Mouse (Mus musculus) lung, postnatal 25 days (tissue): ENCODE results near the gene Calr4.

Source experiments
- DNase-seq: peaks from one replicate; pipeline ENCODE4 v3.0.0; 2022; ENCODE audit warnings: low spot score

Gene Calr4

DNA sequence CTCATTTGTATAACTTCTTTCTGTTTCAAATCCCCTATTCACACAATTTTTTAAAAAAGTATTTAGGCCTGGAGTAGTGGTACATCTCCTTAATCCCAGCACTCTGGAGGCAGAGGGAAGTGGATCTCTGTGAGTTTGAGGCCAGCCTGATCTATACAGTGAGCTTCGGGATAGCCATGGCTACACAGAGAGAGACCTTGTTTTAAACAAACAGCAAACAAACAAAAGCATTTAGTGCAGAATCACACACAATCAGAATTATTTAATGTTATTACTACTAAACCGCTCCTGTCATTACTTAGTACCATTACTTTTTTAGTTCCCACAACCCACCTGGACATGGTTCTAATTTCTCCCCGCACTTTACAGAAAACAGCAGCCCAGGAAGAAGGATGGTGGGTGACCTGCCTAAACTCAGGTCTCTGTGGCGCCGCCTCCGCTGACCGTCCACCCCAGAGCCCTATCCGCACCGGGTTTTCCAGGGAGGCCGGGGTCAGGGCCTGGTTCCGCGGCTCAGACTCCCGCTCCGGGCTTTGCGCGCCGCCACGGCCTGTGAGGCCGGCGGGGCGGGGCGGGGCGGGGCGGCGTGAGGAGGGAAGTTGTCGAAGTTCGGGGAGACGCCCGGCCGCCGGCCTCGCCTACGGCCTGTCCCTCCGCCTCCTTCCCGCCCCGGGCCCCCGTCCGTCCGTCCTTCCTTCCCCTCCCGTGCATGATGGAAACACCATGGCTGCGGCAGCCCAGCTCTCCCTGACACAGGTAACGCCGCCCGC is 45.6 kb downstream of the Calr4 start, which contains the start of gene Eps15:
Gene Eps15 (plus strand): TSS at position 580 of the 770 bp plus-strand sequence.
- DNase-seq: peak; percentile 93

DNA sequence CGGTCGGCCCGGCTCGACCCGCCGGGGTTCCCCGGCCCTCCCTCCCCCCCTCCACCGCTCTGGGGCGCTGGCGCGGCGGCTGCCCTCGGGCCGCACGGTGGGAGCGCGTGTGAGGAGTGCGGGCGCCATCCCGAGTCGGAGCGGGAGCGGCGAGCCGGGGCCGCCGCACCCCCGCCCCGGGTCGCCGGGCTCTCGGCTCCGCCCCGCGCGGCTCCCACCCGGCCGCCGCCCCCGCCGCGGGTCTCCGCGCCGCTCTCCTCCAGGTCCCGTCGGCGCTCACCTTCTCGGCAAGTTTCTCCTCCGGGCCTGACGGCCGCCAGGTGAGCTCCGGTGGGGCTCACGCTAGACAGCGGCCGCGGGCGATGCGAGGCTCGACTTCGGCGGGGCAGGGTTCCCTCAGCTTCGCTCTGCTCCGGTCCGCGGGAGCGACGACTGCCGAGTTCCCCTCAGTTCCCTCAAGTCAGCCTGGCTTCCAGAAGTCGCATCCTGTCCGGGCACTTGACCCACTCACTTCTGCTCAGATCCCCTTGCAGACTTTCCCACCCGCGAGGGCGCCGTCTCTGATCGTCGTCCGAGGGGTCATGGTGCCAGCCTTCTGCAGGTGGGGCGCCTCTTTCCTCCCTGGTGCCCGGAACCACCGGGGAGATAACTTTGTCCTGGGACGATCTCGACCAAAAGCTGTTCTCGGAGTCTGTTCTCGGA is 46.3 kb downstream of the Calr4 start:
- peak; percentile 21 for DNase-seq

DNA sequence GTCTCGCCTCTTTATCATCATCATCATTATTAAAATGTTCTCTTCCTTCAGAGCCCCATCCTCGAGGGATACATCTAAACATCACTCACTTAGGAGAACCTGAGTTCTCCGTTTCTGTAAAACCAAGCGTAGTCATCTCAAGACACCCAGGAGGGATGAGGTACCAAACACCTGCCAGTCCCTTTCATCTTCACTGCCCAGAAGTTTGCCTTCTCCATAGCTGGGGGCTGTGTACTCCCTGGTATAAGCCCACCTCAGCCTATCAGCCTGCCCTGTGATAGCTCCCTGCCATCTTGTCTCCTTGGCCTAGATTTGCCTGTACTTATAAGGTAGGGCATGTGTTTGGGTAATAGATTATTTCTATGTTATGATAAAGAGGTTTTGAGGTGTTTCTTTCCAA is 46.9 kb downstream of the Calr4 start:
- no peak for DNase-seq

DNA sequence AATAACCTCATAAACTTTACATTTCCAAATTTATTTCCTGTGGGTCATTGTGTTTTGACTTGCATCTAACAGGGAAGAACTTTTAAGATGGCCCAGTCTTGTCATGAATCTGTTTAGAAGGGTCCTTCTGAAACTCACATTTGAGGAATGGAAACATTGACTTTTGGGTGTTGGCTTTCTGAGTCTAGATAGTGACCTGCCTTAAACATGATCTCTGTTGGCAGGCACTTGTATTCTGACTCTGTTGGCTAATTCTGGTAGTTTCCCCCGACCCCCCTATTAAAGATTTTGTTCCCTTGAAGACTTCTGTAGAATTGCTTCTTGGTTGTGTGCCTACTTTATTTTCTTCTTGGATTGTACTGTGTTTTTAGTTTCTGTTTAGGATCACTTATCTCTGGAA is 47.7 kb downstream of the Calr4 start:
- no peak for DNase-seq

DNA sequence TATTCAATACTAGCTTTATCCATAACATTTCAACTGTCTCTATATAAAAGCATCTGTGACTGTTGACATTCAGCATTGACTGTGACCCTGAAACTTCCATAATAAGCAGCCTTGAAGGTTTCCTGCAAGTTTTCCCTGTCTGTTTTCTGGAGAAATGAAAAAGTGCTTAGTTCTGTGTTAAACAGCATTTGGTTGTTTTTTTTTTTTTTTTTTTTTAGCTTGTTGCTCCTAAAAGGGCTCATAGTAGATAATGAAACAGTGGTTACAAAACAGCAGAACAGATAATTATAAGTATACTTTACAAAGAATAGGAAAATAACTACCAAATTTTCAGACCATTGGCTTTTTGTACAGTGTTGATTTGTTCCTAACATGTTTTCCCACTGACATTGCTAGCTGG is 60.3 kb downstream of the Calr4 start:
- DNase-seq: no peak

DNA sequence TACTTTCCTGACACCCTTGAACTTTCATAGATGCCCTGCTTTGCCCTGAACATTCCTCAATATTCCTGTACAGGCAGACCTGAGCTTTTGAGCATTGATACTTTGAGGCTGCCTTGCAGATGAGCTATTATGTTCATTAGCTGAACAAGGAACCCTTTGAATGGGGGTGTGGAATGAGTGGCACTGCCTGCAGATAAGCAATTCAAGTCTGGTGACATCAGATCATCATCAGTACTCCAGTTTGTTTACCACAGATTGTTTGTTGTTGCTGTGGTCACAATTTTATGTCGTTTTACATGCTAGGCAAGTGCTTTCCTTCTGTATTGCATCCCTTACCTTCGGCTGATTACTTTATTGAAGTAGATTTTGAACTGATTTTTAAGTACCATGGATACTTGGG is 62.2 kb downstream of the Calr4 start:
- DNase-seq: no peak

DNA sequence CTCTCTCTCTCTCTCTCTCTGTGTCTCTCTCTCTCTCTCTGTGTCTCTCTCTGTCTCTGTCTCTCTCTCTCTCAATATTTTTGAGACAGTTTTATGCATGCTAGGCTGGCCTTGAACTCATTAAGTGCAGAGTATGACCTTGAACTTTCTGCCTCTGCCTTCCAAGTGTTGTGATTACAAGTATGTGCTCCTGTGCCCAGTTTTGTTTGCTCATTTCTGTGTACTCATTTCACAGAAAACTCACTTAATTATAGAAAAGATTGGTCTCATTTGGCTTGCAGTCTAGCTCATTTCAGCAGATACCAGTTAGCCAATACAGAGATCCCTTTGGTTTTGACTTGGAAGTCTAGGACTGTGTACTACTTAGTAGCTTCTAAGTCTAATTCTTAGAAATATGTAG is 64.9 kb downstream of the Calr4 start:
- DNase-seq: no peak
